Mouse (Mus musculus) midbrain, postnatal 0 days (tissue): ENCODE measurements at regions not wholly inside any gene's neighbourhood (a gene's known extent, or its start where the extent isn't known, plus 50 kb on each side); places are given as distances from the start of the nearest gene placed in this dataset.

ENCODE experiments used
- ATAC-seq: fragments of 200-750 bp; cut with Nextera tagmentation; 2 replicates; pipeline ENCODE4 v1.8.0; 2017; ENCODE audit warnings: moderate number of reproducible peaks, mild to moderate bottlenecking, moderate TSS enrichment, moderate library complexity; ENCODE audit not compliant: low FRiP score
- DNase-seq: peaks from one replicate; pipeline ENCODE4 v3.0.0-alpha.2; 2015; ENCODE audit warnings: low spot score
- H3K27ac ChIP-seq: fragments of 300-500 bp; sonication (generic); 2 replicates; pipeline ENCODE4 v1.5.1; 2014; ENCODE audit warnings: low read depth, mild to moderate bottlenecking, low read length, mixed read lengths
- H3K27me3 ChIP-seq: fragments of 300-500 bp; sonication (generic); 2 replicates; pipeline ENCODE4 v1.6.1; 2014; ENCODE audit warnings: low read length, control low read depth, mixed read lengths; ENCODE audit not compliant: insufficient read depth
- H3K36me3 ChIP-seq: fragments of 300-500 bp; sonication (generic); 2 replicates; pipeline ENCODE4 v1.6.1; 2014; ENCODE audit warnings: low read length, control low read depth, mixed read lengths; ENCODE audit not compliant: insufficient read depth
- H3K4me1 ChIP-seq: fragments of 300-500 bp; sonication (generic); 2 replicates; pipeline ENCODE4 v1.6.1; 2014; ENCODE audit warnings: mild to moderate bottlenecking, control low read depth, antibody characterized with exemption, low read length, mixed read lengths; ENCODE audit not compliant: insufficient read depth
- H3K4me2 ChIP-seq: fragments of 300-500 bp; sonication (generic); 2 replicates; pipeline ENCODE4 v1.6.1; 2014; ENCODE audit warnings: low read depth, mild to moderate bottlenecking, low read length, mixed read lengths; ENCODE audit not compliant: poor library complexity, severe bottlenecking
- H3K4me3 ChIP-seq: fragments of 300-500 bp; sonication (generic); 2 replicates; pipeline ENCODE4 v1.5.1; 2014; ENCODE audit warnings: low read depth, mild to moderate bottlenecking, low read length, moderate library complexity
- H3K9ac ChIP-seq: fragments of 300-500 bp; sonication (generic); replicated peaks from 2 replicates; pipeline ENCODE4 v1.6.1; 2014; ENCODE audit warnings: mild to moderate bottlenecking, low read length, moderate library complexity, mixed read lengths; ENCODE audit not compliant: poor library complexity, severe bottlenecking
- H3K9me3 ChIP-seq: fragments of 300-500 bp; sonication (generic); 2 replicates; pipeline ENCODE4 v1.6.1; 2016; ENCODE audit warnings: low read length, control low read depth
- CTCF ChIP-seq: IDR thresholded peaks from 2 replicates; pipeline ENCODE4 v1.5.1; 2016; ENCODE audit warnings: antibody characterized with exemption, mild to moderate bottlenecking
- WGBS: fragments of 180-500 bp; shearing (Covaris S2); extraction: QIAGEN DNeasy Blood & Tissue Kit; methylation state at CpG from one replicate; pipeline ENCODE4 v1.1.7; 2014; 5-methylcytosine and 5-hydroxymethylcytosine counted together

GRCm38 (mm10) chr6:101837563-101837962, 459.9 kb upstream of the Pdzrn3 start:
- ATAC-seq = no peak
- Histone ChIP-seq H3K9me3 (no peaks in the 10 kb centered on the region), H3K27me3 (no peaks in the 10 kb centered on the region), H3K9ac (no peak overlapping the region), H3K4me2 (no peak overlapping the region), H3K36me3 (no peaks in the 10 kb centered on the region), H3K27ac (no peak overlapping the region), H3K4me1 (no peaks in the 10 kb centered on the region), H3K4me3 (no peak overlapping the region)
- peak; percentile 59 for DNase-seq
- TF ChIP-seq CTCF = no peak
- 50% methylated on average over 6 of the region's 6 CpGs for WGBS

- Histone ChIP-seq H3K27ac (no peak overlapping the region), H3K36me3 (no peaks in the 10 kb centered on the region), H3K4me1 (no peaks in the 10 kb centered on the region), H3K4me2 (no peak overlapping the region), H3K27me3 (no peaks in the 10 kb centered on the region), H3K9me3 (no peaks in the 10 kb centered on the region), H3K4me3 (no peak overlapping the region), H3K9ac (no peak overlapping the region)
- DNase-seq (no peak), ATAC-seq (no peak)
- TF ChIP-seq CTCF = no peak
- WGBS = 65% methylated on average over 2 of the region's 2 CpGs
Observed at GRCm38 (mm10) chr6:101793986-101794385, 416.3 kb upstream of the Pdzrn3 start.

- no peak overlapping the region for H3K9ac ChIP-seq
- H3K9me3 ChIP-seq = no peaks in the 10 kb centered on the region
- H3K27ac ChIP-seq = no peak overlapping the region
- DNase-seq (no peak), ATAC-seq (no peak)
- no peaks in the 10 kb centered on the region for H3K36me3 ChIP-seq
- no peak overlapping the region for H3K4me2 ChIP-seq
- 95% methylated on average over 3 of the region's 3 CpGs for WGBS
- TF ChIP-seq CTCF = peak; percentile 42
- H3K4me3 ChIP-seq = no peak overlapping the region
- no peaks in the 10 kb centered on the region for H3K4me1 ChIP-seq
- no peaks in the 10 kb centered on the region for H3K27me3 ChIP-seq
Observed at GRCm38 (mm10) chr6:101777864-101778263, 400.2 kb upstream of the Pdzrn3 start.

- ATAC-seq (no peak), DNase-seq (no peak)
- Histone ChIP-seq H3K27me3 (no peaks in the 10 kb centered on the region), H3K4me2 (no peak overlapping the region), H3K27ac (no peak overlapping the region), H3K9me3 (no peaks in the 10 kb centered on the region), H3K4me3 (no peak overlapping the region), H3K9ac (no peak overlapping the region), H3K4me1 (no peaks in the 10 kb centered on the region), H3K36me3 (no peaks in the 10 kb centered on the region)
- 52% methylated on average over 5 of the region's 5 CpGs for WGBS
- no peak for TF ChIP-seq CTCF
Observed at GRCm38 (mm10) chr6:101773151-101773550, 395.5 kb upstream of the Pdzrn3 start.

GRCm38 (mm10) chr6:101735107-101735506, 357.4 kb upstream of the Pdzrn3 start:
- Histone ChIP-seq H3K27ac (no peak overlapping the region), H3K4me1 (no peaks in the 10 kb centered on the region), H3K4me2 (no peak overlapping the region), H3K36me3 (no peaks in the 10 kb centered on the region), H3K4me3 (no peak overlapping the region), H3K27me3 (no peaks in the 10 kb centered on the region), H3K9me3 (no peaks in the 10 kb centered on the region), H3K9ac (no peak overlapping the region)
- no peak for DNase-seq
- no peak for ATAC-seq
- TF ChIP-seq CTCF = no peak
- 45% methylated on average over 3 of the region's 3 CpGs for WGBS

GRCm38 (mm10) chr6:101720513-101720912, 342.8 kb upstream of the Pdzrn3 start:
- H3K4me2 ChIP-seq = no peak overlapping the region
- ATAC-seq (no peak), DNase-seq (no peak)
- no peak for TF ChIP-seq CTCF
- no peaks in the 10 kb centered on the region for H3K36me3 ChIP-seq
- no peaks in the 10 kb centered on the region for H3K9me3 ChIP-seq
- no peaks in the 10 kb centered on the region for H3K27me3 ChIP-seq
- H3K4me3 ChIP-seq = no peak overlapping the region
- no peaks in the 10 kb centered on the region for H3K4me1 ChIP-seq
- no peak overlapping the region for H3K27ac ChIP-seq
- no peak overlapping the region for H3K9ac ChIP-seq
